Mouse (Mus musculus) CH12.LX (cell line): Measurements from ENCODE around the gene Sh3rf3. TPM values are rescaled to one million over a fixed set of nuclear protein-coding genes. Genes with fewer than 3 reads are reported as not detected.
A peak's percentile ranks its signal among the peaks of the same experiment; 100 is the strongest.

Experiments
- DNase-seq: peaks from one replicate; pipeline ENCODE4 v3.0.0-alpha.2; 2013; ENCODE audit errors: extremely low read depth
- H3K27ac ChIP-seq: 2 replicates; pipeline ENCODE4 v1.5.1; 2012; ENCODE audit warnings: low read depth, mild to moderate bottlenecking, control low read depth, moderate library complexity; ENCODE audit not compliant: insufficient read depth
- H3K27me3 ChIP-seq: replicated peaks from 2 replicates; pipeline ENCODE3; 2012; ENCODE audit warnings: inconsistent platforms
- H3K36me3 ChIP-seq, 2 experiments: replicated peaks in 1 of 2; 2 replicates each; pipeline versions ENCODE3 to v1.6.1; 2012; ENCODE audit warnings: inconsistent platforms in 1 of 2, low read length in 1 of 2, mild to moderate bottlenecking in 1 of 2, mixed read lengths in 1 of 2, moderate library complexity in 1 of 2; ENCODE audit not compliant: control insufficient read depth in 1 of 2, insufficient read depth in 1 of 2
- H3K4me1 ChIP-seq, 2 experiments: 2 replicates each; pipeline ENCODE4 v1.6.1; 2012; ENCODE audit warnings: inconsistent platforms in 1 of 2, moderate library complexity in 1 of 2; ENCODE audit not compliant: insufficient read depth in 2 of 2, control insufficient read depth in 1 of 2
- H3K4me2 ChIP-seq: 2 replicates; pipeline ENCODE4 v1.6.1; 2012; ENCODE audit warnings: low read depth, mild to moderate bottlenecking, control low read depth; ENCODE audit not compliant: poor library complexity, insufficient read depth, severe bottlenecking
- H3K4me3 ChIP-seq, 3 experiments: fragments of 150-350 bp in 1 of 3; sonication (generic) in 1 of 3; replicated peaks in 1 of 3; 2 replicates each; pipeline versions ENCODE3 to v1.5.1; 2011 to 2012; ENCODE audit warnings: low read depth in 2 of 3, low read length in 2 of 3, mild to moderate bottlenecking in 2 of 3, moderate library complexity in 2 of 3, control low read depth in 1 of 3, improper control_type of control experiment in 1 of 3, inconsistent platforms in 1 of 3, mixed read lengths in 1 of 3; ENCODE audit not compliant: poor library complexity in 1 of 3
- H3K79me2 ChIP-seq: replicated peaks from 2 replicates; pipeline ENCODE4 v1.6.1; 2012; ENCODE audit warnings: mild to moderate bottlenecking, moderate library complexity; ENCODE audit not compliant: control insufficient read depth, poor library complexity, insufficient read depth, severe bottlenecking; ENCODE audit errors: extremely low read depth
- H3K9ac ChIP-seq: 2 replicates; pipeline ENCODE4 v1.6.1; 2012; ENCODE audit warnings: low read depth, mild to moderate bottlenecking, control low read depth, moderate library complexity; ENCODE audit not compliant: insufficient read depth
- H3K9me3 ChIP-seq: replicated peaks from 2 replicates; pipeline ENCODE3; 2012; ENCODE audit warnings: low read length, inconsistent platforms, mixed read lengths
- CHD2 ChIP-seq: IDR thresholded peaks from 2 replicates; pipeline ENCODE4 v1.6.1; 2011; ENCODE audit warnings: low read length, improper control_type of control experiment
- E2F4 ChIP-seq: IDR thresholded peaks from 2 replicates; pipeline ENCODE4 v1.6.1; 2011; ENCODE audit warnings: low read depth, low read length, improper control_type of control experiment; ENCODE audit not compliant: insufficient replicate concordance
- ETS1 ChIP-seq: conservative IDR thresholded peaks from 2 replicates; pipeline ENCODE4 v1.6.1; 2012; ENCODE audit warnings: low read depth, mild to moderate bottlenecking, inconsistent platforms, low read length, improper control_type of control experiment, moderate library complexity
- IRF4 ChIP-seq: IDR thresholded peaks from 2 replicates; pipeline ENCODE4 v1.6.1; 2014; ENCODE audit warnings: low read depth, mild to moderate bottlenecking, inconsistent platforms, low read length, improper control_type of control experiment
- JUN ChIP-seq: IDR thresholded peaks from 2 replicates; pipeline ENCODE4 v1.6.1; 2011; ENCODE audit warnings: low read depth, mild to moderate bottlenecking, low read length, improper control_type of control experiment, moderate library complexity; ENCODE audit not compliant: insufficient read depth
- JUND ChIP-seq: conservative IDR thresholded peaks from 2 replicates; pipeline ENCODE4 v1.6.1; 2011; ENCODE audit warnings: low read depth, low read length, improper control_type of control experiment
- KAT2A ChIP-seq: IDR thresholded peaks from 2 replicates; pipeline ENCODE4 v1.6.1; 2012; ENCODE audit warnings: low read length, improper control_type of control experiment, inconsistent platforms; ENCODE audit not compliant: insufficient replicate concordance
- MAFK ChIP-seq: IDR thresholded peaks from 2 replicates; pipeline ENCODE4 v1.6.1; 2011; ENCODE audit warnings: low read length, improper control_type of control experiment; ENCODE audit not compliant: insufficient replicate concordance
- MEF2A ChIP-seq: IDR thresholded peaks from 2 replicates; pipeline ENCODE4 v1.6.1; 2014; ENCODE audit warnings: low read depth, mild to moderate bottlenecking, inconsistent platforms, low read length, improper control_type of control experiment, borderline replicate concordance
- MYC ChIP-seq: IDR thresholded peaks from 2 replicates; pipeline ENCODE4 v1.6.1; 2011; ENCODE audit warnings: low read depth, mild to moderate bottlenecking, improper control_type of control experiment, low read length
- PAX5 ChIP-seq: IDR thresholded peaks from 2 replicates; pipeline ENCODE4 v1.6.1; 2012; ENCODE audit warnings: low read length, inconsistent platforms, mixed read lengths
- POLR2A ChIP-seq: IDR thresholded peaks from 2 replicates; pipeline ENCODE4 v1.6.1; 2011; ENCODE audit warnings: low read depth, mild to moderate bottlenecking, improper control_type of control experiment, low read length
- POLR2AphosphoS2 ChIP-seq: IDR thresholded peaks from 2 replicates; pipeline ENCODE4 v1.6.1; 2011; ENCODE audit warnings: low read depth, low read length, improper control_type of control experiment
- UBTF ChIP-seq: IDR thresholded peaks from 2 replicates; pipeline ENCODE4 v1.6.1; 2012; ENCODE audit warnings: low read depth, mild to moderate bottlenecking, inconsistent platforms, low read length, improper control_type of control experiment, moderate library complexity
- USF1 ChIP-seq: IDR thresholded peaks from 2 replicates; pipeline ENCODE4 v1.6.1; 2014; ENCODE audit warnings: low read depth, mild to moderate bottlenecking, inconsistent platforms, low read length, improper control_type of control experiment
- ZC3H11A ChIP-seq: IDR thresholded peaks from 2 replicates; pipeline ENCODE4 v1.6.1; 2012; ENCODE audit warnings: low read depth, mild to moderate bottlenecking, inconsistent platforms, low read length, improper control_type of control experiment
- ZNF384 ChIP-seq: IDR thresholded peaks from 2 replicates; pipeline ENCODE4 v1.6.1; 2012; ENCODE audit warnings: low read depth, low read length, improper control_type of control experiment, inconsistent platforms
- dilution Hi-C: fragments of 300-500 bp; cut with MboI; formaldehyde crosslinking; loops from 2 replicates; pipeline ENCODE4 v1.14.3; 2020; ENCODE audit warnings: low sequenced_read_pairs; ENCODE audit not compliant: extremely low pct_unique_long_range_greater_than_20kb, extremely low pct_ligation_motif_present
- in situ Hi-C: fragments of 300-500 bp; cut with MboI; formaldehyde crosslinking; loops from 3 replicates; pipeline ENCODE4 v1.14.3; 2019; ENCODE audit warnings: low sequenced_read_pairs, low pct_ligation_motif_present, low pct_unique_long_range_greater_than_20kb, mixed read lengths
- polyA plus RNA-seq: library from polyadenylated mRNA; unstranded; fragments of >175 nt; gene quantifications from 2 replicates; pipeline ENCODE4 v1.2.1, GENCODE M21; 2012; ENCODE audit warnings: low read depth; ENCODE audit not compliant: insufficient read length
- total RNA-seq, 2 experiments: library from RNA; depleted of rRNA; stranded (reverse); fragments of 300-350 nt in 1 of 2; fragments of >200 nt in 1 of 2; gene quantifications; 2 replicates each; pipeline ENCODE4 v1.2.3; 2012 to 2014

Gene Sh3rf3
- total and polyA plus RNA-seq, 3 experiments = 0.13 to 0.64 TPM; not detected in 1

GRCm38 (mm10) chr10:59158627-59159026, 345.5 kb downstream of the Sh3rf3 start:
- dilution Hi-C loops = no loop called here
- no peak overlapping the region for H3K27ac ChIP-seq
- no peaks in the 10 kb centered on the region for H3K9me3 ChIP-seq
- H3K36me3 ChIP-seq = peaks cover 0 to 4% of the 10 kb centered on the region in 2 experiments
- in situ Hi-C loops = no loop called here
- H3K4me2 ChIP-seq = no peak overlapping the region
- H3K79me2 ChIP-seq = no peaks in the 10 kb centered on the region
- DNase-seq = peak; percentile 41
- no peaks in the 10 kb centered on the region for H3K27me3 ChIP-seq
- H3K9ac ChIP-seq = no peak overlapping the region
- H3K4me1 ChIP-seq = peaks cover 0 to 6% of the 10 kb centered on the region in 2 experiments; a peak in 2 of 4 replicates
- no peak overlapping the region for H3K4me3 ChIP-seq
- TF ChIP-seq E2F4 (no peak), MAFK (no peak), POLR2AphosphoS2 (no peak), USF1 (no peak)

GRCm38 (mm10) chr10:59162185-59162897, 349.2 kb downstream of the Sh3rf3 start:
- no peak for TF ChIP-seq ZNF384
- no peak for TF ChIP-seq IRF4
- TF ChIP-seq POLR2AphosphoS2 = no peak
- TF ChIP-seq MAFK = no peak
- TF ChIP-seq MYC = no peak
- TF ChIP-seq PAX5 = no peak
- no peak for TF ChIP-seq ETS1
- no peak for TF ChIP-seq UBTF
- no peak for TF ChIP-seq JUND
- no peak for TF ChIP-seq JUN
- TF ChIP-seq MEF2A = no peak
- TF ChIP-seq KAT2A = no peak
- no peak for TF ChIP-seq CHD2
- TF ChIP-seq ZC3H11A = no peak
- no peak for TF ChIP-seq POLR2A
- Histone ChIP-seq H3K4me1 (peaks cover 0 to 6% of the 10 kb centered on the region in 2 experiments; a peak in 2 of 4 replicates), H3K4me2 (no peak overlapping the region), H3K9ac (no peak overlapping the region), H3K27me3 (no peaks in the 10 kb centered on the region), H3K9me3 (no peaks in the 10 kb centered on the region), H3K79me2 (no peaks in the 10 kb centered on the region), H3K4me3 (no peak overlapping the region), H3K27ac (no peak overlapping the region), H3K36me3 (peaks cover 3 to 12% of the 10 kb centered on the region in 2 experiments)
- DNase-seq = no peak
- dilution Hi-C loops = no loop called here
- in situ Hi-C loops = no loop called here
